Mouse (Mus musculus): ENCODE data around the gene Slc22a2. TPM values are rescaled to one million over a fixed set of nuclear protein-coding genes. Genes with fewer than 3 reads are reported as not detected.
"Not testable (repeated sequence)": the region's sequence is repeated elsewhere in the genome, so short reads cannot be mapped to it uniquely, and the experiment has no call there.

Gene Slc22a2
- total RNA-seq, 2 experiments from 2014 or later, result 0.38 to 0.48 TPM

DNA sequence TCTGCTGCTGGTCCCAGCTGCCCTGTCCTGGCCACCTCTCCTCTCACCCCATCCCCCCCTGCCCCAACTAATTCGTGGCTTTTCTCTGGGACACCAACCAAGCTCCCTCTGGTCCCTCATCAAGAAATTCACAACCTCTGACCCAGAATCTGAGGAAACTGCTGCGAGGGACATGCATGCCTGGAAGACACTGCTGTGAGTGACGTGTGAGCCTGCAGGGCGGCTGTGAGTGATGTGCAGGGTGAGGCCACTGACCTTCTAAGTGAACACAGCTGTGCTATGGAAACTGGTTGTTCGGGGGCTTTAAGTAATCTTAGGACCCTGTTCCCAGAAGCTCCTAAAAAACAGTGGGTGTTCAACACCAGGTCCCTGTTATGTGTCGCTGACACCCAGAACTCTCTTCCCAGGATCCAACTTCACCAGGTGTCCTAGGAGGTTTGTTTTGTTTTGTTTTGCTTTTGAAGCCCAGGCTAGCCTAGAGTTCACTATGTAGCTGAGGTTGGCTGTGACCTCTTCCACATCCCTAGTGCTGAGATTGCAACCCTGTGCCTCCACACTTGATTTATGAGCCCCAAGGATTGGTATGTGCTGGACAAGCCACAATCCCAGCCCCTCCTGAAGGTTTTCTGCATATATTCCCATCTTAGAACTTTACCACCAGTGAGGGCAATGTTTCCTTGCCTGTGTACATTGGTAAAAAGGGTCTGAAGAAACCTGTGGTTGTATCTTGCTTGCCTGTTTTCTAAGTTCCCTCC lies 47.2 kb downstream of the Slc22a2 start:
- no peak for DNase-seq (ENCODE audit: low spot score in 2 of 2)

DNA sequence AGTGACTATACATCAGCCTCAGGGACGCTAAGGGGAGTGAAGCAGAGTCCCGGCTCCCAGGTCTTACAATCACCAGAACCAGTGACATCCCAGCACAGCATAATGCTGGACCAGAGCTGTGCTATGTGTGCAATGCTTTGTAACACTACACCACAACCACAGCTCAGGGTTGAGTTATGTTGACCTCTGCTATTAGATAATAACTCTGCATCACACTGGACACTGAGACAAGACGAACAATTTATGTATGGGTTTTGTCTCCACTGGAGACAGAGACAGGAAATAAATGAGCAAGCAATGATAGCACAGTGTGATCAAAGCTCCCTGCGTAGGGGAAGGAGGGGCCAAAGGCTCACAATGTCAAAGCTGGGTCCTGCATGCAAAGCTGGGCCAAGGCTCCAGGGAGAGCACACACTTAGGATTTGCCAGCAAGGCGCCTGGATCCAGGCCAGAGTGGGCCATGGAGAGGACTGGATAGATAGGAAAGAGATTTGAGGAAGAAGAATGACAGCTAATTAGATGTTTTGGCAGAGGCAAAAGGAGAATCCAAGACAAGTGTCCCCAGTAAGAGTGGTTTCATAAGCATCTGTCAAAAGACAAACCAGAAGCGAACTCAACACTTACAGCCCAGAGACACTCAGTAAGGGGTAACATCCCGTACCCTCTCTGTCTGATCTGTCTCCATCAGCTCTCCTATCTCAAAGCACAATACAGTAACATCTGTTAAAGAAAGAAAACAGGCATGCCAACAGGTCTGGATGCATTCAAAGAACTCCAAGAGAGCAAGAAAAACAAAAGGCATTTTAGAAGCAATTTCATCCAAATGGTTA lies 48.1 kb downstream of the Slc22a2 start:
- DNase-seq (ENCODE audit: low spot score in 2 of 2), result no peak

DNA sequence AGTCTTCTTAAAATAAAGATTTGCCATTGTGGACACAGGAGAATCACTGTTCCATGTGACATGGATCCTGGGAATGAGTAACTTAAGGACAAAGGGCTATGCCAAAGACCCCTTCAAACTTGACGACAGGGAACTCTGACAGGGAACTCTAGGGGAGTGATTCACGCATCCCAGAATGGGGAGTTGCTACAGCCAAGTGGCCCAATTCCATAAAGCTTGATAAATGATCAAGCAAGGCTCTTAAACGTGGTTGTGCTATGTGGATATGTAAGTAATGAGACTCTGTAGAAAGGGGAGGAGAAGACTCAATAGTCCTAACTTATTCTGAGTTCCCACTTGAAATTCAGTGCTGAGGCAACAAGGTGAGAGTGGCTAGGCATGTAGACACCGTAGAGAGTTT lies 50.9 kb downstream of the Slc22a2 start:
- no peak for DNase-seq (ENCODE audit: low spot score in 2 of 2)

DNA sequence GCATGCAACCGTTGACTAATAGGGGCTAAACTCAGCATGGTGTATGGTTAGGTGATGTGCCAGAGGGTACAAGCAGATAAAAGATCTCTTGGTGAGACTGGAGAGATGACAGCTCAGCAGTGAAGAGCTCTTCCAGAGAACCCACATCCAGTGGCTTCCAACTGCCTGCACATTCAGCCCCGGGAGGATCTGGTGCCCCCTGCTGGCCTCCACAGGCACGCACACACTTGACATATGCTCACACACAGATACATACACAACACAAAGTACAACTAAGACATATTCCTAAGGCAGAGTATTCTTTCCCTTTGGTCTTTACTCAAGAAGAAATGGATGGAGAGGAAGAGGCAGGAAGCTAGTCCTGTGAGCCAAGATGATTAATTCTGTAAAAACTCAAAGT lies 55.7 kb downstream of the Slc22a2 start:
- no peak for DNase-seq (ENCODE audit: low spot score in 2 of 2)

DNA sequence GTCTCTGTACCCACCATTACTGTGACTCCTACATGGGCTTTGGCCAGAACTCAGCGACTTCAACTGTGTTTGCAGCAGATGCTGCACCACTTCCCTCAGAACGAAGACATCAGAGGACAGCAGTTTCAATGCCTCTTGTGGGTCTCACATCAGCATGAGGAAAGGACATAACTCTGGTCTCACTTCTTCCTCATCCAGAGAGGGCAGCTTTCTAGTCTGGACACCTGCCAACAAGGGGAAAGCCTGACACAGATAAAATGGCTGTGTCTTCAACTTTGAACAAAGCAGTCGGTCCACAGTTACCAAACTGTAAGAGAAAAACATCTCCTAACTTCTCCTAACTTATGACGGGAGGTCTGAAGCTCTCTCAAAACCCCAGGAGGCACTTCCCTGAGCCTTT lies 57.2 kb downstream of the Slc22a2 start:
- DNase-seq (ENCODE audit: low spot score in 2 of 2), result no peak

DNA sequence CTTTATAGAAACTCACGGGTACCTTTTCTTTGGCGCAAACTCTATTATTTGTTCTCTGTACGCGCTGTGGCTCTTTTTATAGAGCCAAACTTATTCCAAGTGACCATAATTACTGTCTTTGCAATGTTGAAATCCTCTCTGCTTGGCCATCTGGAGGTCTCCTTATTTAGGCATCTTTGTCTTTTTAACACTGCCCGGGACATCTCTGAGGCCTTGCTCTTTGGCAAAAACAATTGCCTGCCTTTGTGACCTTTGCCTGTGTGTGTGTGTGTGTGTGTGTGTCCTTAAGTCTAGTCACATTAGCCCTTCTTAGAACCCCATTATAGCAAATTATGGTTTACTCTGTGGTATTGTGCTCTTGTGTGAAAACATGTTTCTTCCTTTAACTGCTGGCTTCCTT lies 61.5 kb downstream of the Slc22a2 start:
- no peak for DNase-seq (ENCODE audit: low spot score in 2 of 2)

DNA sequence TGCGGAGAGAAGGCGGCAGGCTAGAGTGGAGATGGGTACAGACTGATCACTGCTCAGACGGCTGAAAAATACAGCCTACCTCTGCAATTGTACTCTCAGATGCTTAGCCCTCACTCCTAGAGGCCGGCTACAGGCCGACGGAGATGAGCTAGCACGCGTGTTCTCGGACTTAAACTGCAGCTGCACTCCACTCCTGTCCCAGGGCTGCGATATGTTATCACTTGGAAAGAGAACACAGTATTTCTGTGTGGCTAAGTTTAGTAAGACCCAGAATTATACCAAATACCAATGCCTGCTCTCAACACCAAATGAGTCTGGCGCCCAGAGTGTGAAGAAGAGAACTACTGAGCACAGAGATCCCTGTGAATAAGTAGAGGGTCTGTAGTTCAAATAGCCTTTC lies 68.7 kb downstream of the Slc22a2 start:
- DNase-seq (ENCODE audit: low spot score in 2 of 2), result no peak

DNA sequence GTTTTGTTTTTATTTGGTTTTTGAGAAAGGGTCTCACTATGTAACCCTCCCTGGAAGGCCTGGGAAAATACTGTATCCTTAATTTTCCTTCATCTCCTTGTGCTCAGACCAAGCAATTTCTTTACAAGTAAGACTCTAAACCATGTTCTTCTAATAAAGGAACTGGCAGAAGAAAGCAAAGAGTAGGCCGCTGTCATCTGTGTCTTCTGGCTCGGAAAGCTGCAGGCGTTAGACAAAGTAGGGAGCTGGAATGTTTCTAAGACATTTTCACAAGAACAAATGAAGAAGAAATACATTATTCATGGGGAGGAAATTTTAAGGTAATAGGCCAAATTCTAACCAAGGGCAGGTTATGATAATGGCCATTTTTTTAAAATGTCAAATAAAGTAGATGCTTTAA lies 70.1 kb downstream of the Slc22a2 start:
- peak in 1 of 2 experiments; percentile 50 for DNase-seq (ENCODE audit: low spot score in 2 of 2)

DNA sequence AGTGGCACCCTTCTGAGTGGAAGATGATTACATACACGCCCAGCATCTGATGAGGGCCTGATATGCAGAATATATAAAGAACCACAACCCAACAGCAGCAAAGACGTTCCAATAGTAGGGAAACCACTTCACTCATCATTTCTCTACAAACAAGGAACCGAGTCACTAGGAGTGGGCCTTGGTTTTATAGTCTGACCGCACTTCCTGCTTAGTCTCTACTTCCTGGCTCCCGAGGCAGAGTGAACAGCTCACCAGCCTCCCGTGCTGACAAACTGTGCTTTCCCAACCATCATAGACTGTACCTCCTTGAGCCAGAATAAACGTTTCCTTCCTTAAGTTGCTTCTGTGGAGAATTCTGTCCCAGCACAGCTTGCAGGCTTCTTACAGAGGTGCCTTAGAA lies 71.9 kb downstream of the Slc22a2 start:
- DNase-seq (ENCODE audit: low spot score in 2 of 2), result no peak

DNA sequence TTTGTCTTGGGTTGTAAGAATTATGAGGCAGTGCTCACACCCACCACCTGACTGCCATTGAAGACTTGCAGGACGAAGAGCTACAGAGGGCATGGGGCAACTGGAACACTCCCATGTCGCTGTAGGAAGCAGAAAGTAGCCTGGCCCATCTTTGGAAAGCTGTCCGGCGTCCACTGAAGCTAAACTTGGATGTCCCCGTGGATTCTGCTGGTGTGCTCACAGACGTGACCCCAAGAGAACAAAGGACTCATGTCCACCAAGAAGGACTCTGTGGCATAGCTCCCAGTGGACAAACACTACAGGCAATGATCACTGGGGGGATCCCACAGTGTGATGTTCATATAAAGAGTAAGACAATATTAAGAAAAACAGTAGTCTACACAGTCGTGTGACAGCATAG lies 74.9 kb downstream of the Slc22a2 start:
- DNase-seq (ENCODE audit: low spot score in 2 of 2), result no peak

DNA sequence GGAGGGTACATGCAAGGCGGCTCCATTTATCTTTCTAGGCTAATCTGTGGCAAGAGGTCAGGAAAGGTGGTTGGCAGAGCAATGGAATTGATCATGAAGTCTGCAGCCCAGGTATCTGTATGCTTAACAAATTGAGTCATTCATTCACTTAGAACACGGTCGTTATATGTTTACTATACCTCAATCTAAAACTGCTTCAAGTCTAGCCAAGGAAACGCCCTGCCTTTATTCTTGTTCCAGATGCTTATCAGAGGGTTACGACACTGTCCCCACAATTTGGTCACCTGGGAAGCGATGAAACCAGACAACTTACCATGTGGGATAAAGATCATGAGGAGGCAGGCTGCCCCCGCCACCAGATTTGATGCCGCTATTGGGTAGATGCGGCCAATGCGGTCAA lies 75.3 kb downstream of the Slc22a2 start:
- DNase-seq (ENCODE audit: low spot score in 2 of 2), result no peak

DNA sequence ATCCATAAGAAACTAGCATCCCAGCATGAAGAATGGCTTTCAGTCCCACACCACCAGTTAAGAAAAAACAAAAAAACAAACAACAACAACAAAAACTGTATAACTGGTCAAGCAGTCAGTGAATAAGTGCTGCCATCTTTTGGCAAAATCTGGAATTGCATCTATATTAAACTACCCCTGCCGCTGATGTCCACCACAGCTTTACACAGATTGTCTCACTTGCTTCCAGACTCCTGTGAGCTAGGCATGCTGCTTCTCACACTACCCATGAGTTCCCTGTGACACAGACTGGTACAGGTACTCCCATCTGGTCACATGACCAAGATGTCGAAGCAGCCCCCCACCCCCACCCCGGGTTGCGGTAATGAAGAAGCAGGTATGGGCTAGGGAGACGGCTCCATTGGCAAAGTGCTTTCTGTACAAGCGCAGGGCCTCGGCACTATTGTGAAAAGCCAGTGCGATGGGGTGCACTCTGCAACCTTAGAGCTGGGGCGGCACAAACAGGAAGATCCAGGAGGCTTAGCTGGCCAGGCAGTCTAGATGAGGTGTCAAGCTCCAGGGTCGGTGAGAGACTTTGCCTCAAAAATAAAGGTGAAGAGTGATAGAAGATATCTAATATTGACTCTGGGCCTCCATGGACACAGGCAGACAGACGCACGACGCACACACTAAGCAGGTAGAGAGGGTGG lies 76.8 kb downstream of the Slc22a2 start:
- peak; percentile 21 to 68 for DNase-seq (ENCODE audit: low spot score in 2 of 2)

DNA sequence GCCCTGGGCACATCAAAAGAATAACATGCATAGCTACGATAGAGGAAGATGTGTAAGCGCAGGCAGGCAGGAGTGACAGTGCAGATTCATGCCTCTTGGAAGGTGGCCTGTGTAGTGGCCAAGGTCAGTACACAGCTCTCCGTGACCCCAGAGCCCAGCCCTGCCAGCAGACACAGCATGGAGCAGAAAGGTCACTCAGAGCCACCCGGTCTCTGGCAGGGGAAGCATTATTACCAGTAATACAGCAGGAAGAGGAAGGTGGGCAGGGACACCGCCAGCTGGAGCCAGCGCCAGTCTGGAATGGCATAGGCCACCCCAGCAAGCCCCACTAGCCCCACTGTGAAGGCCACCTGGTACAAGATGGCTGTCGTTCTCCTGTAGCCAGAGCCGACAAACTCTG lies 80.2 kb downstream of the Slc22a2 start:
- DNase-seq (ENCODE audit: low spot score in 2 of 2), result no peak

DNA sequence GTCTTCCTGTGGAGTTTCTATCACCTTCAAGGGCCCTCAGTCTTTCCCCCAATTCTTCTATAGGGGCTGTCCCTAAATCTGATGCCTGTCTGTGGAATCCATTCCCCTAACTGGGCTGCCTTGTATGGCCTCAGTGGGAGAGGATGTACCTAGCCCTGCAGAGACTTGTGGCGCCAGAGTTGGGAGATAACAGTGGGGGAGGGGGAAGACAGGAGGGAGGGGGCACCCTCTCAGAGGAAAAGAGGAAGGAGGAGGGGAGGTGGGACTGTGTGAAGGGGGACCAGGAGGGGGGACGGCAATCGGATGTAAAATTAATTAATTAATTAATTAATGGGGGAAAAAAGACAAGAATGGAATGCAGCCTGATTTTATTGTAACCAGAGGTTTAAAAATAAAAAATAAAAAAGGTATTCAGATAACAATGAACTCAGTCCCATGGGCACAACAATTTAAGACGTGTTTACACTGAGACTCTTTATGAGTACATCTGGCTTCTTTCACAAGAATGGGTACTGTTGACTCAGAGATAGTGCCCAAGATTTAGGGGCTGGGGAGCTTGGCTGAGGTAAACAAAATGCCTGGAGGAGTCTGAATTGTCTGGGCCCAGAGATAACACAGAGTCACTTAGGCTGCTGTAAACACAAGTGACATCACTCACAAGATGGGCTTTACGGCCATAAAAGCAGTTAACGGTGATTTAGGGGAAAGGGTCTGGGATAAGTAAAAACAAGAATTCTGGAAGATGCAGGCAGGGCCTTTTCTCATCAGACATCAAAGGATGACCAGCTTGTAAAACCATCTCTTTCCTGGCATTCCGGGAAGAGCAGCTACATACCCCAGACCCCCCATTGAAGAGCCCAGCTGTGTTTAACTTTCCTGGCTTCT lies 84.8 kb downstream of the Slc22a2 start:
- no peak for DNase-seq (ENCODE audit: low spot score in 2 of 2)

DNA sequence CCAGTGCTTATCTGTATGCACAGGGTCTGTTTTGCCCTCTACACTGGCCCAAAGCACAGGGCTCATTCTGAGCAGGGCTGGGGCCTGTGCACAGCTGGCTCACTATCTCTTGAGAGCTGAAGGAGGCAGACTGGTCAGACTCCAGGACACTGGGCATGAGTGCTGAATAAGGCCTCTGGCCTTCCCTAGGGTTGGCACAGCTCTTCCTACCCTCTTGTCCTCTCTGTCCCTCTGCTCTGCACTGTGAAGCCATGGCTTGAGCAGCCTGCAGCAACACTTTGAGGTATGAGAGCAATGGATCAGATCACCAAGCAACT lies 85.4 kb downstream of the Slc22a2 start:
- no peak for DNase-seq (ENCODE audit: low spot score in 2 of 2)

DNA sequence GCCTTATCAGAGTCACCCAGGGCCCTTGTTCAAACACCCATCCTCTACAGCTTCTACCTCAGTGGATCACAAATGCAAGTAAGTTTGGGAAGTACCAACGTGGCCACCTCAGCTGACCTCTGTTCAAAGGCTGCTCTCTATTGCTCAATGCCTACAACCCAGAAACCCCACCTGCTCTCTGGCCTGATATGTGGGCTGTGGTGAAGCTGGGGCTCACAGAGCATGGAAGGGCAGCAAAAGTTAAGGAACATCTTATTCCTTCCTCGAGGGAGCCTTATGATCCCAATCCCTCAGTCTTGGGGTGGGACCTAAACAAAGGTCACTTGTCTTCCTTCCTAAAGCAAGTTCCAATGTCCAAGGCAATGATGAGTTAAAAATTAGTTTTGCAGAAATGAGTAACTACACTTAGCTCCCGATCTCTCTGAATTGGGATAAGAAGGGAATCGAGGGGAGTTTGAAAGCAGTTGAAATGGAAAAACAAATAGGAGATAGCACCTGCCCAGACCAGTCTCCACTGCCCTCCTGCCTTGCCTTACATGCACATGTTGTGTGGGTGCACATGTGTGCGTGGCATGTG lies 87.2 kb downstream of the Slc22a2 start:
- no peak for DNase-seq (ENCODE audit: low spot score in 2 of 2)

DNA sequence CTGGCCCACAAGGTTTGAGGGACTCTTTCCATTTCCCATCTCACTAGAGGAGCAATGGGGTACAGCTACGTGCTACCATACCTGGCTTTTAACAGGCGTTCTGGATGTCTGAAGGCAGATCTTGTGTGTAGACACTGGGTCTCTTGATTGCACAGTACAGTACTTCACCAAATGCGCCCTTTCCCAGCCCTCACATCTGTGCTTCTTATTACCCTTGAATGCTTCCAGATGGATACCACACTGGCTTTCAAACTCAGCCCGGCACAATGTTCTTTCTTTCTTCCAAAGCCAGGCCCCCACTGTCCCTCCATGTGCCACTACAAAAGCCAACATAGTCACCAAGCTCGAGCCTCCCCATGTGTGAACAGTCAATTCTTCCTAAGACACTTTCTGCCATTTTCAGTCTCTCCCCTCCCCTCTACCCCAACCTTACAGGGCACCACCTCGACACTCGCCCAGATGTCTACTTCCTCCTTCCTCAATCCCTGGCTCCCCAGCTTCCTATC lies 88.4 kb downstream of the Slc22a2 start:
- DNase-seq (ENCODE audit: low spot score in 2 of 2), result no peak

DNA sequence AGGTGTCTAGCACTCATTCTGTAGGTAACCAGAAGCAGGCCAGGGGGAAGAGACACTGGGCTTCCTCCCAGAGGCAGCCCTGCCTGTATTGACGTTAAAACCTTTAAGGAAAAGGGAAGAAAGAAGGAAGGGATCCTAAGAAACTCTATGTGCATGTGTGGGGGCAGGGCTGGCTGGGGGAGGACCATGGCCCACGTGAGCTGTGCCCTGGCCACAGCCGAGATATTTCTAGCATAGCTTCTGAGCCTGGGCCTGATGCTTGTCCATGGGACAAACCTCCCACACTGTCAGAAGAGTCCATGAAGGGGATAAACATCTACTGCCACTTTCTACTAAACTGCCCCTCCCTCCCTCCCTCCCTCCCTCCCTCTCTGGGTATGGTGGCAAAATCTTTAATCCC lies 89.9 kb downstream of the Slc22a2 start:
- DNase-seq (ENCODE audit: low spot score in 2 of 2), result no peak

DNA sequence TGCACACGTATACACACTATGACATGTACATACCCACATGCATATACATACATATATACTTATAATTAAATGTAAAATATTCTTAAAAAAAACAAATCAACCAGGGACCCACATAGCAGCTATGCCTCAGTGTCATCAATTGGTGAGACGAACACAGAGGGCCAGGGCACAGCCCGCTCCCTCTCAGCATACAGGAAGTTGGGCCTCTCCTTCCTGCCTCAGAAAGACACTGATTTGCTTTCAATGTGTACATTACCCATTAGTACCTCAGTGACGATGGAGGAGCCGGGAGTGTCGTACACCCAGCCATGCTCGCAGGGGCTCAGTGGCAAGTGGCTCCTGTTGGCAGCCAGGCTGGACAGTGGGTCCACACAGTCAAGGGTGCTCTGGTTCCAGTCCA lies 91.0 kb downstream of the Slc22a2 start:
- DNase-seq (ENCODE audit: low spot score in 2 of 2), result not testable (repeated sequence)

DNA sequence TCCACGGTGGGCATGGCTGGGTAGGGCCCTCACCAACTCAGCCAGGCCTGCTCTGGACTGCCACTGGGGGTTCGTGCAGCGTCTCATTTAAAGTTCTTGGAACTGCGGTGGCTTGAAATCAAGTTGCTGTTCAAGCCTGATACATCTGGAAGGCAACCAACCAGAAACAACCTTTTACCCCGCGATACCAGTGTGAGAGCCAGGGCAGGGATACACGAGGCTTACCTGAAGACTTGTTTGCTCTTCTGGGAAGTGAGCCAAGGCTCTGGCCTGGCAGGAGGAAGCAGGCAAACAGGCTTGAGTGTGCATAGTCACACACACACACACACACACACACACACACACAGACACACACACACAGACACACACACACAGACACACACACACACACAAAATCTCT lies 91.7 kb downstream of the Slc22a2 start, which contains the start of gene Slc22a1:
Gene Slc22a1 (minus strand): TSS at position 184 of the 400 bp plus-strand sequence.
- DNase-seq (ENCODE audit: low spot score in 2 of 2), result no peak

DNA sequence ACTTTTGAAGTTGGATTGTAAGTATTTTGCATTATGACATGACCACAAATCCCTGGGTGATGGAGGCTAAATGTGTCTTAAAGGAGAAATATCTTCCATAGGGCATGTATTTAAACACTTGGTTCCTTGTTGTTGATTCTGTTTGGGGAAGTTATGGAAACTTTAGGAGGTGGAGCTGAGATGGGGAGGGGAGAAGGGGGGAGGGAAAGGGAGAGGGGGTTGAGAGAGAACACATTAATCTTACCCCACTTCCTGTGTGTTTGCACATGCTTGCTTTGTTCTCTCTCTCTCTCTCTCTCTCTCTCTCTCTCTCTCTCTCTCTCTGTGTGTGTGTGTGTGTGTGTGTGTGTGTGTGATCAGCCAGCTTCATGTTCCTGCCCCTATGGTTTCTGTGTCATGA lies 93.2 kb downstream of the Slc22a2 start:
- DNase-seq (ENCODE audit: low spot score in 2 of 2), result no peak

Measured in layer of hippocampus, postnatal 14 days (tissue).